Comparison of ENCODE assay signal across 23 mouse cellular contexts in the genomic region with DNA sequence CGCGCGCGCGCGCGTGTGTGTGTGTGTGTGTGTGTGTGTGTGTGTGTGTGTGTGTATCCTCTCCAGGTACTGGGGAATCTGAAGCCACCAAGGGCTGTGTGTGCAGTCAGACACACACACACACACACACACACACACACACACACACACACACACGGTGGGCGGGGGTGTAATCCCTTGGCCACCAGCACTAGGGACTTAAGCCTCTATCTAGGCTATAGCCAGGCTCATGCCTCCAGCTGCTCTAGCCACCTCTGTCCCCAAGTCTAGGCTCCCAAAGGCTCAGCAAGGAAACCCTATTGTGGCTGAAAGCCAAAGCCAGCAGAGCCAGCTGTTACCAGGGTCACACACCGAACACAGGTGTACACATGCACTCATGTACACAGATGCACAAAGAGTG. TPM values are rescaled to one million over a fixed set of nuclear protein-coding genes. Genes with fewer than 3 reads are reported as not detected.
DNase-seq lines count a peak whose midpoint lies in the region; ATAC-seq and TF ChIP-seq lines count a peak whose summit lies in the region.
"Had no signal": no experiment of that assay in that cellular context is flagged by ENCODE, and none has a peak within 500 bp of the region (broad histone marks: within the 10 kb centered on the region; RNA-seq: fewer than 3 reads in every experiment).

No protein-coding gene starts in this region.

- H3K27ac ChIP-seq in forebrain, embryonic 14.5 days (ENCODE audit: low read depth, low read length), result 0 out of 2 replicates have a peak overlapping the region, but pooled peaks have one; percentile 2
- H3K27ac ChIP-seq in forebrain, embryonic 16.5 days (ENCODE audit: low read length), result no peak overlapping the region
- no peak overlapping the region for H3K27ac ChIP-seq in midbrain, embryonic 11.5 days (ENCODE audit: low read depth, low read length)
- no peak overlapping the region for H3K27ac ChIP-seq in midbrain, embryonic 15.5 days
- H3K27ac ChIP-seq in midbrain, postnatal 0 days (ENCODE audit: low read depth, low read length), result no peak overlapping the region
- H3K27ac ChIP-seq: heart, embryonic 10.5 days; hindbrain, embryonic 14.5 days had no signal

- no peak overlapping the region for H3K4me3 ChIP-seq in forebrain, embryonic 14.5 days (ENCODE audit: low read depth, low read length)
- H3K4me3 ChIP-seq in forebrain, embryonic 16.5 days (replicated peaks; ENCODE audit: low read length), result no peak overlapping the region
- H3K4me3 ChIP-seq in midbrain, embryonic 11.5 days (ENCODE audit: low read depth, low read length), result no peak overlapping the region
- H3K4me3 ChIP-seq in midbrain, embryonic 15.5 days, result no peak overlapping the region
- no peak overlapping the region for H3K4me3 ChIP-seq in midbrain, postnatal 0 days (ENCODE audit: low read depth, low read length)
- H3K4me3 ChIP-seq: forebrain, embryonic 12.5 days; heart, embryonic 10.5 days had no signal

- no peak for TF ChIP-seq CTCF in midbrain, postnatal 0 days (IDR thresholded peaks at IDR 0.05)

- no peak for ATAC-seq in forebrain, embryonic 14.5 days
- no peak for ATAC-seq in forebrain, embryonic 16.5 days
- no peak for ATAC-seq in midbrain, embryonic 11.5 days (ENCODE audit: low FRiP score)
- no peak for ATAC-seq in midbrain, embryonic 15.5 days (replicated peaks)
- ATAC-seq in midbrain, postnatal 0 days (ENCODE audit: low FRiP score), result peak; percentile 16; the same call in 1 of the 2 replicates
- no peak for ATAC-seq in cerebellum, adult (ENCODE audit: insufficient number of reproducible peaks, low FRiP score, low TSS enrichment)
- ATAC-seq: inflammation-experienced regulatory T-cells, adult 6 months; Patski had no signal

- no peaks in the 10 kb centered on the region for H3K27me3 ChIP-seq in forebrain, embryonic 14.5 days (replicated peaks; ENCODE audit: control insufficient read depth, insufficient read depth, low read length)
- no peaks in the 10 kb centered on the region for H3K27me3 ChIP-seq in forebrain, embryonic 16.5 days (replicated peaks; ENCODE audit: control insufficient read depth, insufficient read depth, low read length)
- H3K27me3 ChIP-seq in midbrain, embryonic 11.5 days (ENCODE audit: control insufficient read depth, insufficient read depth, low read length), result no peaks in the 10 kb centered on the region
- no peaks in the 10 kb centered on the region for H3K27me3 ChIP-seq in midbrain, embryonic 15.5 days (replicated peaks)
- no peaks in the 10 kb centered on the region for H3K27me3 ChIP-seq in midbrain, postnatal 0 days (ENCODE audit: insufficient read depth, low read length)
- H3K27me3 ChIP-seq: forebrain, embryonic 12.5 days had no signal

- WGBS in forebrain, embryonic 14.5 days, result 85% methylated on average over 8 of the region's 10 CpGs
- 71% methylated on average over 3 of the region's 10 CpGs for WGBS in forebrain, embryonic 16.5 days
- 77% methylated on average over 10 of the region's 10 CpGs for WGBS in midbrain, embryonic 11.5 days
- WGBS in midbrain, embryonic 15.5 days, result 72% methylated on average over 9 of the region's 10 CpGs
- WGBS in midbrain, postnatal 0 days, result 81% methylated on average over 10 of the region's 10 CpGs

- no peaks in the 10 kb centered on the region for H3K36me3 ChIP-seq in forebrain, embryonic 14.5 days (ENCODE audit: control insufficient read depth, insufficient read depth, low read length)
- H3K36me3 ChIP-seq in forebrain, embryonic 16.5 days (ENCODE audit: control insufficient read depth, insufficient read depth), result no peaks in the 10 kb centered on the region
- H3K36me3 ChIP-seq in midbrain, embryonic 11.5 days (ENCODE audit: control insufficient read depth, insufficient read depth, low read length), result no peaks in the 10 kb centered on the region
- H3K36me3 ChIP-seq in midbrain, embryonic 15.5 days (replicated peaks), result no peaks in the 10 kb centered on the region
- no peaks in the 10 kb centered on the region for H3K36me3 ChIP-seq in midbrain, postnatal 0 days (ENCODE audit: insufficient read depth, low read length)
- H3K36me3 ChIP-seq: forebrain, embryonic 12.5 days; heart, embryonic 10.5 days had no signal

- H3K9me3 ChIP-seq in forebrain, embryonic 14.5 days (replicated peaks; ENCODE audit: control insufficient read depth, low read length), result no peaks in the 10 kb centered on the region
- H3K9me3 ChIP-seq in forebrain, embryonic 16.5 days (ENCODE audit: control insufficient read depth, low read length), result no peaks in the 10 kb centered on the region
- no peaks in the 10 kb centered on the region for H3K9me3 ChIP-seq in midbrain, embryonic 11.5 days (ENCODE audit: control insufficient read depth, low read length)
- H3K9me3 ChIP-seq in midbrain, embryonic 15.5 days, result no peaks in the 10 kb centered on the region
- no peaks in the 10 kb centered on the region for H3K9me3 ChIP-seq in midbrain, postnatal 0 days (ENCODE audit: low read length)
- H3K9me3 ChIP-seq: forebrain, embryonic 12.5 days; heart, embryonic 10.5 days had no signal

- no peak for DNase-seq in forebrain, embryonic 14.5 days (ENCODE audit: low spot score)
- peak; percentile 79 for DNase-seq in midbrain, embryonic 11.5 days (ENCODE audit: low spot score, missing footprints)
- no peak for DNase-seq in midbrain, postnatal 0 days (ENCODE audit: low spot score)
- peak; percentile 83 for DNase-seq in retina, postnatal 1 day
- DNase-seq: adrenal gland, adult 2 months; adrenal gland, postnatal 25 days; cerebellum, adult 2 months; cerebellum, postnatal 10 days; gastrocnemius, postnatal 10 days; heart, adult 18-20 months; heart, postnatal 10 days; heart, postnatal 4 days had no signal

- H3K9ac ChIP-seq in forebrain, embryonic 14.5 days (ENCODE audit: low read length), result no peak overlapping the region
- H3K9ac ChIP-seq in forebrain, embryonic 16.5 days (replicated peaks; ENCODE audit: low read depth, low read length), result no peak overlapping the region
- H3K9ac ChIP-seq in midbrain, embryonic 11.5 days (ENCODE audit: low read length), result no peak overlapping the region
- H3K9ac ChIP-seq in midbrain, embryonic 15.5 days, result no peak overlapping the region
- no peak overlapping the region for H3K9ac ChIP-seq in midbrain, postnatal 0 days (replicated peaks; ENCODE audit: low read length, poor library complexity, severe bottlenecking)
- H3K9ac ChIP-seq: forebrain, embryonic 12.5 days; hindbrain, embryonic 14.5 days had no signal

- peaks cover 2% of the 10 kb centered on the region; the same call in 1 of the 2 replicates for H3K4me1 ChIP-seq in forebrain, embryonic 14.5 days (ENCODE audit: control insufficient read depth, insufficient read depth, low read length)
- peaks cover 7% of the 10 kb centered on the region; the same call in 1 of the 2 replicates for H3K4me1 ChIP-seq in forebrain, embryonic 16.5 days (replicated peaks; ENCODE audit: control insufficient read depth, insufficient read depth, low read length)
- peaks cover under 1% of the 10 kb centered on the region; the same call in 1 of the 2 replicates for H3K4me1 ChIP-seq in midbrain, embryonic 11.5 days (ENCODE audit: control insufficient read depth, insufficient read depth, low read length)
- 0 out of 2 replicates have a peak, but pooled peaks cover 2% of the 10 kb centered on the region for H3K4me1 ChIP-seq in midbrain, embryonic 15.5 days
- H3K4me1 ChIP-seq in midbrain, postnatal 0 days (ENCODE audit: insufficient read depth, low read length), result no peaks in the 10 kb centered on the region
- H3K4me1 ChIP-seq: heart, embryonic 10.5 days had no signal

- H3K4me2 ChIP-seq in forebrain, embryonic 14.5 days (ENCODE audit: low read length), result no peak overlapping the region
- no peak overlapping the region for H3K4me2 ChIP-seq in forebrain, embryonic 16.5 days (ENCODE audit: low read length)
- no peak overlapping the region for H3K4me2 ChIP-seq in midbrain, embryonic 11.5 days
- no peak overlapping the region for H3K4me2 ChIP-seq in midbrain, embryonic 15.5 days
- no peak overlapping the region for H3K4me2 ChIP-seq in midbrain, postnatal 0 days (ENCODE audit: low read depth, low read length, poor library complexity, severe bottlenecking)
- H3K4me2 ChIP-seq: forebrain, embryonic 12.5 days; hindbrain, embryonic 14.5 days had no signal

RNA-seq across cellular contexts. Expression of a gene that starts 24.3 kb away (rescaled TPM):
- polyA plus RNA-seq in forebrain, embryonic 14.5 days (2014; fragmentation: Nextera tagmentation; extraction: Ambion mirVana), result 3.7 and 5.3 TPM in 2 replicates
- polyA plus RNA-seq in forebrain, embryonic 16.5 days (2015; fragmentation: Nextera tagmentation; extraction: Ambion mirVana), result 6.4 and 8.2 TPM in 2 replicates
- polyA plus RNA-seq in midbrain, embryonic 11.5 days (2014; fragmentation: Nextera tagmentation; extraction: Ambion mirVana), result 0.18 TPM in 2 replicates
- polyA plus RNA-seq in midbrain, embryonic 15.5 days (2015; fragmentation: Nextera tagmentation; extraction: Ambion mirVana), result 10.1 and 11.1 TPM in 2 replicates
- total RNA-seq in midbrain, postnatal 0 days (2014; rRNA removed), result 44.6 and 52.1 TPM in 2 replicates
- 10.2 and 10.7 TPM in 2 replicates for polyA plus RNA-seq in midbrain, postnatal 0 days (2015; fragmentation: Nextera tagmentation; extraction: Ambion mirVana)
- total RNA-seq: CH12.LX had no signal
- polyA plus RNA-seq: embryonic facial prominence, embryonic 11.5 days; heart, embryonic 10.5 days; heart, embryonic 14.5 days had no signal

RNA-seq across cellular contexts. Expression of a gene that starts 30.4 kb away (rescaled TPM):
- 48.2 and 51.5 TPM in 2 replicates for polyA plus RNA-seq in forebrain, embryonic 14.5 days (2014; fragmentation: Nextera tagmentation; extraction: Ambion mirVana)
- 58.1 and 67.0 TPM in 2 replicates for polyA plus RNA-seq in forebrain, embryonic 16.5 days (2015; fragmentation: Nextera tagmentation; extraction: Ambion mirVana)
- 57.2 and 61.8 TPM in 2 replicates for polyA plus RNA-seq in midbrain, embryonic 11.5 days (2014; fragmentation: Nextera tagmentation; extraction: Ambion mirVana)
- polyA plus RNA-seq in midbrain, embryonic 15.5 days (2015; fragmentation: Nextera tagmentation; extraction: Ambion mirVana), result 27.1 and 30.1 TPM in 2 replicates
- total RNA-seq in midbrain, postnatal 0 days (2014; rRNA removed), result 4.6 and 6.9 TPM in 2 replicates
- 7.6 and 8.1 TPM in 2 replicates for polyA plus RNA-seq in midbrain, postnatal 0 days (2015; fragmentation: Nextera tagmentation; extraction: Ambion mirVana)
- polyA plus RNA-seq: Patski had no signal

Comparison
In these comparisons a context has a peak if more than half of its experiments do, and no peak if none do; other contexts are left out.
1. DNase-seq: peak in midbrain, embryonic 11.5 days (single experiment) and retina, postnatal 1 day (single experiment); none in forebrain, embryonic 14.5 days (single experiment) and midbrain, postnatal 0 days (single experiment).